Comparison of ENCODE assay signal across 9 mouse cellular contexts in the genomic region with DNA sequence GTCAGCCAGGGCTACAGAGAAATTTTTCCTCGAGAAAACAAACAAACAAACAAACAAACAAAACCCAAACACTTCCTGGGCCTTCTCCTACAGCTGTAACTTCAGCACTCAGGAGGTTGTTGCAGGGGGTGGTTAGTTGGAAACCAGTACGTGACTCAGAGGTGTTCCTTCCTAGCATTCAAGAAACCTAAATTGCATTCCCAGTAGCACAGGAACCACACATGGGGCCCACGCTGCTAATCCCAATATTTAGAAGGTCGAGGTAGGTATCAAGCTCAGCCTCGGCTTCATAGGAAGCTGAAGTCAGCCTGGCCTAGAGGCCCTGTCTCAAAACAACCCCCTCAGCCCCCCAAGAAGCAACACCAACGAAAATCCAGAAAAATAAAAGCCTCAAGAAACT. TPM values are rescaled to one million over a fixed set of nuclear protein-coding genes. Genes with fewer than 3 reads are reported as not detected.
DNase-seq lines count a peak whose midpoint lies in the region; ATAC-seq and TF ChIP-seq lines count a peak whose summit lies in the region.
"Had no signal": no experiment of that assay in that cellular context is flagged by ENCODE, and none has a peak within 500 bp of the region (broad histone marks: within the 10 kb centered on the region; RNA-seq: fewer than 3 reads in every experiment).

No protein-coding gene starts in this region.

- no peaks in the 10 kb centered on the region for H3K9me3 ChIP-seq in forebrain, postnatal 0 days (ENCODE audit: low read length)

- H3K79me2 ChIP-seq in macrophage (ENCODE audit: inconsistent target) = peaks cover 86% of the 10 kb centered on the region

- H3K4me2 ChIP-seq in forebrain, postnatal 0 days (ENCODE audit: low read depth) = peak overlapping the region; percentile 78

- H3K4me1 ChIP-seq in cerebellum, adult 2 months (ENCODE audit: control insufficient read depth, insufficient read depth, low read length) = no peaks in the 10 kb centered on the region
- H3K4me1 ChIP-seq in forebrain, postnatal 0 days (ENCODE audit: insufficient read depth) = peaks cover 21% of the 10 kb centered on the region; the same call in 1 of the 2 replicates

- H3K27me3 ChIP-seq in cerebellum, adult 2 months (ENCODE audit: control insufficient read depth, insufficient read depth, low read length) = no peaks in the 10 kb centered on the region
- H3K27me3 ChIP-seq in forebrain, postnatal 0 days (ENCODE audit: insufficient read depth, low read length) = no peaks in the 10 kb centered on the region

- H3K36me3 ChIP-seq in forebrain, postnatal 0 days (ENCODE audit: insufficient read depth) = peaks cover 21% of the 10 kb centered on the region
- peaks cover 22% of the 10 kb centered on the region; the same call in 1 of the 2 replicates for H3K36me3 ChIP-seq in macrophage (ENCODE audit: inconsistent target)

- peak overlapping the region; percentile 73 for H3K9ac ChIP-seq in forebrain, postnatal 0 days

- DNase-seq in cerebellum, adult 2 months = no peak
- DNase-seq in cerebellum, adult 9-11 months = no peak
- peak; percentile 54 for DNase-seq in 3T3-L1 (ENCODE audit: low read depth, low spot score)
- no peak for DNase-seq in forebrain, postnatal 0 days
- no peak for DNase-seq in adrenal gland, postnatal 4 days (ENCODE audit: low spot score in 2 of 2)
- DNase-seq in adrenal gland, postnatal 25 days = no peak
- no peak for DNase-seq in natural killer cell, adult 2 months (ENCODE audit: low spot score in 2 of 2)
- DNase-seq: cerebellum, adult 18-20 months had no signal

- 15% methylated on average over 6 of the region's 6 CpGs for WGBS in cerebellum, adult 2 months
- WGBS in forebrain, postnatal 0 days = 29% methylated on average over 6 of the region's 6 CpGs
- WGBS in macrophage (ENCODE audit: missing documents) = 72% methylated on average over 6 of the region's 6 CpGs

- TF ChIP-seq CTCF in cerebellum, adult 2 months (IDR thresholded peaks at IDR 0.05; ENCODE audit: borderline replicate concordance, insufficient read depth, low read depth, low read length) = no peak
- TF ChIP-seq CTCF in forebrain, postnatal 0 days (IDR thresholded peaks at IDR 0.05; ENCODE audit: low read depth) = no peak

- H3K4me3 ChIP-seq in cerebellum, adult 2 months (replicated peaks; ENCODE audit: insufficient read depth, low read depth, low read length) = peak overlapping the region; percentile 98
- H3K4me3 ChIP-seq in forebrain, postnatal 0 days (ENCODE audit: low read depth, low read length) = peak overlapping the region; percentile 65
- peak overlapping the region; percentile 100 for H3K4me3 ChIP-seq in macrophage (ENCODE audit: inconsistent target)

- no peak for ATAC-seq in forebrain, postnatal 0 days

- H3K27ac ChIP-seq in cerebellum, adult 2 months (ENCODE audit: insufficient read depth, low read length) = no peak overlapping the region
- H3K27ac ChIP-seq in forebrain, postnatal 0 days (ENCODE audit: low read depth, low read length) = no peak overlapping the region
- no peak overlapping the region for H3K27ac ChIP-seq in macrophage

- no peak for TF ChIP-seq POLR2A in cerebellum, adult 2 months (IDR thresholded peaks at IDR 0.05; ENCODE audit: borderline replicate concordance, insufficient read depth, low read length)

RNA-seq across cellular contexts. Expression of gene Ubl5, which starts 1.2 kb away (rescaled TPM):
- polyA plus RNA-seq in cerebellum, adult 2 months (2012; rRNA removed) = 571 and 579 TPM in 2 replicates
- total RNA-seq in forebrain, postnatal 0 days (2014; rRNA removed) = 166 and 215 TPM in 2 replicates
- 533 and 690 TPM in 2 replicates for polyA plus RNA-seq in forebrain, postnatal 0 days (2015; fragmentation: Nextera tagmentation; extraction: Ambion mirVana)
- total RNA-seq in macrophage (2018; cell fraction: chromatin; rRNA removed) = 10 to 100 TPM; 24.4 to 57.8 (median 39.2) TPM
- 100 to 1,000 TPM; 255 to 474 (median 326) TPM for total RNA-seq in macrophage (2018; cell fraction: cytosol; rRNA removed)
- total RNA-seq in macrophage (2018; cell fraction: nucleus; rRNA removed) = 10 to 100 TPM; 40.3 to 92.4 (median 63.6) TPM
- 476 to 572 TPM (median 533 TPM) in 3 replicates for polyA plus RNA-seq in macrophage (2018)
- 100 to 1,000 TPM; 271 to 275 TPM for total RNA-seq in adrenal gland, postnatal 4 days (2021)
- total RNA-seq in adrenal gland, postnatal 25 days (2021) = 331 and 363 TPM in 2 replicates

RNA-seq across cellular contexts. Expression of gene Fbxl12, which starts 3.1 kb away (rescaled TPM):
- 38.2 and 41.8 TPM in 2 replicates for polyA plus RNA-seq in cerebellum, adult 2 months (2012; rRNA removed)
- total RNA-seq in forebrain, postnatal 0 days (2014; rRNA removed) = 15.6 and 18.7 TPM in 2 replicates
- polyA plus RNA-seq in forebrain, postnatal 0 days (2015; fragmentation: Nextera tagmentation; extraction: Ambion mirVana) = 12.5 and 13.4 TPM in 2 replicates
- 100 to 1,000 TPM in 6 of 26 experiments, 10 to 100 TPM in 20; 25.0 to 118 (median 79.0) TPM for total RNA-seq in macrophage (2018; cell fraction: chromatin; rRNA removed)
- total RNA-seq in macrophage (2018; cell fraction: cytosol; rRNA removed) = 10 to 100 TPM in 3 of 26 experiments, 1 to 10 TPM in 23; 1.8 to 11.3 (median 5.4) TPM
- 10 to 100 TPM; 25.5 to 92.6 (median 49.5) TPM for total RNA-seq in macrophage (2018; cell fraction: nucleus; rRNA removed)
- polyA plus RNA-seq in macrophage (2018) = 3.5 to 12.0 TPM (median 6.0 TPM) in 3 replicates
- total RNA-seq in adrenal gland, postnatal 4 days (2021) = 10 to 100 TPM; 31.6 to 32.7 TPM
- total RNA-seq in adrenal gland, postnatal 25 days (2021) = 20.5 and 30.0 TPM in 2 replicates

RNA-seq across cellular contexts. Expression of gene Pin1, which starts 10.4 kb away (rescaled TPM):
- polyA plus RNA-seq in cerebellum, adult 2 months (2012; rRNA removed) = 38.8 and 39.6 TPM in 2 replicates
- total RNA-seq in forebrain, postnatal 0 days (2014; rRNA removed) = 38.8 and 46.6 TPM in 2 replicates
- polyA plus RNA-seq in forebrain, postnatal 0 days (2015; fragmentation: Nextera tagmentation; extraction: Ambion mirVana) = 62.0 and 76.0 TPM in 2 replicates
- total RNA-seq in macrophage (2018; cell fraction: chromatin; rRNA removed) = 10 to 100 TPM in 6 of 26 experiments, 1 to 10 TPM in 20; 2.0 to 16.0 (median 6.5) TPM
- 10 to 100 TPM in 11 of 26 experiments, 1 to 10 TPM in 15; 7.8 to 11.8 (median 9.6) TPM for total RNA-seq in macrophage (2018; cell fraction: cytosol; rRNA removed)
- 10 to 100 TPM in 4 of 26 experiments, 1 to 10 TPM in 22; 2.2 to 15.6 (median 5.5) TPM for total RNA-seq in macrophage (2018; cell fraction: nucleus; rRNA removed)
- polyA plus RNA-seq in macrophage (2018) = 5.8 to 16.7 TPM (median 8.8 TPM) in 3 replicates
- total RNA-seq in adrenal gland, postnatal 4 days (2021) = 10 to 100 TPM; 23.4 to 23.6 TPM
- 21.6 and 24.8 TPM in 2 replicates for total RNA-seq in adrenal gland, postnatal 25 days (2021)
